Mouse (Mus musculus): ENCODE measurements around the gene Rabgap1l. TPM values are rescaled to one million over a fixed set of nuclear protein-coding genes. Genes with fewer than 3 reads are reported as not detected.

Rabgap1l gene
- polyA plus RNA-seq, 1 experiment: 25.6 TPM

GRCm38 (mm10) chr1:160387446-160387845 lies 405.6 kb downstream of the Rabgap1l start:
- WGBS: 69% methylated on average over 2 of the region's 2 CpGs
- no peak for TF ChIP-seq CTCF (IDR thresholded peaks at IDR 0.05; ENCODE audit: insufficient read depth, low read length)
- no peak for TF ChIP-seq POLR2A (IDR thresholded peaks at IDR 0.05; ENCODE audit: borderline replicate concordance, extremely low read depth, low read depth, low read length)
- H3K4me3 ChIP-seq (replicated peaks; ENCODE audit: extremely low read depth, low read depth, low read length): no peak overlapping the region
- no peaks in the 10 kb centered on the region for H3K4me1 ChIP-seq (ENCODE audit: control insufficient read depth, insufficient read depth, low read length)
- DNase-seq: no peak

DNA sequence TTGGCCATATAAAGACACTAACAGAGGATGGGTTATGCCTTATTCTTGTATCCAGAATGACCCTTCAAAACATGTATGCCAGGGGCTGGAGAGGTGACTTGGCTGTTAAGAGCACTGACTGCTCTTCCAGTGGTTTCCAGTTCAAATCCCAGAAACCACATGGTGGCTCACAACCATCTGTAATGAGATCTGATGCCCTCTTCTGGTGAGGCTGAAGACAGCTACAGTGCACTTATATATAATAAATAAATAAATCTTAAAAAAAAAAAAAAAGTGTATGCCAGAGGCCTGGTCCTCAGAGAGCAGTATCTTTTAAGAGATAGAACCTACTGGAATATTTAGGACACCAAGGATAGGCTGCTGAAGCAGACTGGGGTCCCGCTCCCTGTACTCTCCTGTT lies 414.6 kb downstream of the Rabgap1l start:
- no peak for TF ChIP-seq CTCF (IDR thresholded peaks at IDR 0.05; ENCODE audit: insufficient read depth, low read length)
- TF ChIP-seq POLR2A (IDR thresholded peaks at IDR 0.05; ENCODE audit: borderline replicate concordance, extremely low read depth, low read depth, low read length): no peak
- DNase-seq: no peak
- no peaks in the 10 kb centered on the region for H3K4me1 ChIP-seq (ENCODE audit: control insufficient read depth, insufficient read depth, low read length)
- H3K4me3 ChIP-seq (replicated peaks; ENCODE audit: extremely low read depth, low read depth, low read length): no peak overlapping the region
- WGBS: 97% methylated on average over 1 of the region's 1 CpGs

DNA sequence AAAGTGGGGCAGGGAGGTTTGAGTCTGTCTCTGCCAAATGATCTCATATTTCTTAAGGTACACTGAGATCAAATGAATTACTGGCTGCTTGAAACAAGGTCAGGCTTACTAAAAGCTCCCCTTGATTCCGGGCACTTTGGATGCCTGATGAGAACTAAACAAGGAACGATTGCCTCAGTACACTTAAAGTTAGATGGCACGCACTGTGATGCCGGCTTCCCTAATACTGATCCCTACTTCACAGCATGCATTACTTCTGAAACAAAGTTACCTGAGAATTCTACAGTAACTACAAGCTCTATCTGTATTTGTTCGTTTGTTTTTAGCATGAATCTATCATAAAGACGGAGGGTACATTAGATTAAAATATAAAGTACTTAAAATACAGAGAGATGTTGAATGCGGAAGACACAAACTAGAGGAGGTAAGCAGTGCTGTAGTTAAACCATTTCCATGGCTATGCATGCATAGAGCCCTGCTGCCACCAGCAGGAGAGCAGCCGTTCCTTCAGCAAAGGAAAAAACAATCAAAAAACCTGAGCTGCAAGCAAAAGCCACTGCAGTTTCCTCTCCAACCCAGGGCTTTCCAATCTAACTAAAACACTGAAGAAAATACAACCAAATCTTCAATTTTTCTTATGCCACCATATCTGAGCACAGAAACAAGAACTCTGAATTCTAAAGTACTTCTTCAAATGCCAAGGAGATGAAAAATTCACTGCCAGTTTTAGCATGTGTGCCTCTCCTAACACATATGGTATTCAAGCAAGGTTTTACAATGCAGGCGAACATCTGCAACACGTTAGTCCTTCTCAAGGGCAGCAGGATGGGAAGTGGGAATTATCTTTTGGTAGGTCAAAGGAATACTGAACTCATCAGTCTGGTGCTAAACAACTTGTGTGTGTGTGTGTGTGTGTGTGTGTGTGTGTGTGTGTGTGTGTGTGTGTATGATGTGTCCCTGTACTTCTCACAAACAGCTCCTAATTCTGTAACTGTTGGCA lies 415.4 kb downstream of the Rabgap1l start:
- Histone ChIP-seq H3K4me3 (replicated peaks; ENCODE audit: extremely low read depth, low read depth, low read length) (no peak overlapping the region), H3K4me1 (ENCODE audit: control insufficient read depth, insufficient read depth, low read length) (no peaks in the 10 kb centered on the region)
- DNase-seq: no peak
- TF ChIP-seq CTCF (IDR thresholded peaks at IDR 0.05; ENCODE audit: insufficient read depth, low read length): peak; percentile 78
- no peak for TF ChIP-seq POLR2A (IDR thresholded peaks at IDR 0.05; ENCODE audit: borderline replicate concordance, extremely low read depth, low read depth, low read length)
- WGBS: 58% methylated on average over 10 of the region's 10 CpGs

GRCm38 (mm10) chr1:160374490-160374889 lies 418.5 kb downstream of the Rabgap1l start:
- no peak for TF ChIP-seq CTCF (IDR thresholded peaks at IDR 0.05; ENCODE audit: insufficient read depth, low read length)
- TF ChIP-seq POLR2A (IDR thresholded peaks at IDR 0.05; ENCODE audit: borderline replicate concordance, extremely low read depth, low read depth, low read length): no peak
- no peak for DNase-seq
- Histone ChIP-seq H3K4me1 (ENCODE audit: control insufficient read depth, insufficient read depth, low read length) (no peaks in the 10 kb centered on the region; the same call in 1 of the 2 replicates), H3K4me3 (replicated peaks; ENCODE audit: extremely low read depth, low read depth, low read length) (no peak overlapping the region)

DNA sequence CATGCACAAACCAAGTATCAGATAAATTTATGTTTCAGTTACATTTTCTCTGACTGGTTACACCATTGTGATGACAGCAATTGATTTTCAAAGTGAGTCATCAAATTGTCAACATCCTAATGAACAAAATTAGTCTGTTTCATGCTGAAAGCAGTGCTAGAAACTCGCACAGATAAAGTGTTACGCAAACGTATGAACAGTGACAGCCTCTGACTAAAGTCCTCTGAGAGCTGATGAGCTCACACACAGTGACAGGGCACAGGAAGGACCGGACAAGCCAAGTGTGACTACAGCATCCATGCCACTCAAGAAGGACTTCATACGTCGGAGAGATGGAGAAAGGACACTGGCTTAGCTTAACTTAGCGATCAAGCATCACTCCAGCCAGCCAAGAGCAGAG lies 419.7 kb downstream of the Rabgap1l start:
- no peak overlapping the region for H3K4me3 ChIP-seq (replicated peaks; ENCODE audit: extremely low read depth, low read depth, low read length)
- DNase-seq: no peak
- WGBS: 86% methylated on average over 7 of the region's 7 CpGs
- no peaks in the 10 kb centered on the region; the same call in 1 of the 2 replicates for H3K4me1 ChIP-seq (ENCODE audit: control insufficient read depth, insufficient read depth, low read length)
- TF ChIP-seq POLR2A (IDR thresholded peaks at IDR 0.05; ENCODE audit: borderline replicate concordance, extremely low read depth, low read depth, low read length) (no peak), CTCF (IDR thresholded peaks at IDR 0.05; ENCODE audit: insufficient read depth, low read length) (no peak)

GRCm38 (mm10) chr1:160371696-160372095 lies 421.3 kb downstream of the Rabgap1l start:
- H3K4me1 ChIP-seq (ENCODE audit: control insufficient read depth, insufficient read depth, low read length): no peaks in the 10 kb centered on the region; the same call in 1 of the 2 replicates
- TF ChIP-seq CTCF (IDR thresholded peaks at IDR 0.05; ENCODE audit: insufficient read depth, low read length) (no peak), POLR2A (IDR thresholded peaks at IDR 0.05; ENCODE audit: borderline replicate concordance, extremely low read depth, low read depth, low read length) (no peak)
- H3K4me3 ChIP-seq (replicated peaks; ENCODE audit: extremely low read depth, low read depth, low read length): no peak overlapping the region
- DNase-seq: no peak

DNA sequence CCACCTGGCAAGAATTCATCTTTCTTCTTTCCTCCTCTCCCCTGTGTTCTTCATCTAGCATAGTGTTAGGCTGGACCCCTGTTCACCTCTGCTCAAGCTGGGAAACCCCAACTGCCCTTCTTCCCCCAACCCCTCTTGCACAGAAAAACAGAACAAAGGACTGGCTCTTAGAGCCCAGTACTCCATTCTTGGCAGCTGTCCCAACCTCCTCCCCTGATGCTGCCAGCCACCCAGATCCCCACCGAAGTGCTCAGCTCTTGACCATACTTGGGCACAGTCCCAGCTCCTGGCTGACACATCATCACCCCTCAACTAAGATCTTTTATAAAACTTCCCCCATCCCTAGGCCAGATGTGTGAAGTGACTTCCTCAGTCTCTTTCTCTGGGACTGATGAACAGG lies 422.5 kb downstream of the Rabgap1l start:
- Histone ChIP-seq H3K4me1 (ENCODE audit: control insufficient read depth, insufficient read depth, low read length) (no peaks in the 10 kb centered on the region; the same call in 1 of the 2 replicates), H3K4me3 (replicated peaks; ENCODE audit: extremely low read depth, low read depth, low read length) (no peak overlapping the region)
- TF ChIP-seq CTCF (IDR thresholded peaks at IDR 0.05; ENCODE audit: insufficient read depth, low read length): no peak
- no peak for TF ChIP-seq POLR2A (IDR thresholded peaks at IDR 0.05; ENCODE audit: borderline replicate concordance, extremely low read depth, low read depth, low read length)
- WGBS: 2% methylated on average over 1 of the region's 1 CpGs
- peak; percentile 23 for DNase-seq

GRCm38 (mm10) chr1:160366615-160367014 lies 426.4 kb downstream of the Rabgap1l start:
- Histone ChIP-seq H3K4me3 (replicated peaks; ENCODE audit: extremely low read depth, low read depth, low read length) (no peak overlapping the region), H3K4me1 (ENCODE audit: control insufficient read depth, insufficient read depth, low read length) (no peaks in the 10 kb centered on the region; the same call in 1 of the 2 replicates)
- WGBS: 63% methylated on average over 3 of the region's 3 CpGs
- TF ChIP-seq POLR2A (IDR thresholded peaks at IDR 0.05; ENCODE audit: borderline replicate concordance, extremely low read depth, low read depth, low read length): no peak
- TF ChIP-seq CTCF (IDR thresholded peaks at IDR 0.05; ENCODE audit: insufficient read depth, low read length): no peak
- no peak for DNase-seq

- no peaks in the 10 kb centered on the region for H3K4me1 ChIP-seq (ENCODE audit: control insufficient read depth, insufficient read depth, low read length)
- TF ChIP-seq CTCF (IDR thresholded peaks at IDR 0.05; ENCODE audit: insufficient read depth, low read length) (no peak), POLR2A (IDR thresholded peaks at IDR 0.05; ENCODE audit: borderline replicate concordance, extremely low read depth, low read depth, low read length) (no peak)
Observed at GRCm38 (mm10) chr1:160357268-160357667, 435.7 kb downstream of the Rabgap1l start.

More at GRCm38 (mm10) chr1:160357268-160357667, 435.7 kb downstream of the Rabgap1l start:
- no peak overlapping the region for H3K4me3 ChIP-seq (replicated peaks; ENCODE audit: extremely low read depth, low read depth, low read length)
- no peak for DNase-seq
